Mouse (Mus musculus) heart, adult 2 months (tissue): ENCODE data around the gene Rit1.

Experiments used
- CTCF ChIP-seq: fragments of 200-600 bp; IDR thresholded peaks from 2 replicates; pipeline ENCODE4 v1.8.1; 2022; ENCODE audit warnings: antibody characterized with exemption, mild to moderate bottlenecking, moderate library complexity
- EP300 ChIP-seq: fragments of 200-500 bp; IDR thresholded peaks from 2 replicates; pipeline ENCODE4 v1.6.1; 2011; ENCODE audit warnings: low read depth, low read length, control low read depth; ENCODE audit not compliant: insufficient read depth
- POLR2A ChIP-seq: fragments of 200-500 bp; IDR thresholded peaks from 2 replicates; pipeline ENCODE4 v1.6.1; 2011; ENCODE audit warnings: mild to moderate bottlenecking, low read depth, low read length, control low read depth; ENCODE audit not compliant: insufficient read depth

GRCm38 (mm10) chr3:88745534-88745933, 28.9 kb downstream of the Rit1 start:
- no peak for TF ChIP-seq POLR2A
- TF ChIP-seq CTCF: no peak
- TF ChIP-seq EP300: no peak
